Mouse (Mus musculus) bone marrow macrophage, adult 2 months (primary cell): ENCODE data around the gene Efcab12.

Source experiments
- CTCF ChIP-seq: IDR thresholded peaks from 2 replicates; pipeline ENCODE4 v1.5.1; 2012; ENCODE audit warnings: low read depth, mild to moderate bottlenecking, low read length, moderate library complexity
- POLR2A ChIP-seq: IDR thresholded peaks from 2 replicates; pipeline ENCODE4 v1.6.1; 2012; ENCODE audit warnings: mild to moderate bottlenecking, low read depth, low read length, borderline replicate concordance

- no peak for TF ChIP-seq CTCF
- no peak for TF ChIP-seq POLR2A
Observed at GRCm38 (mm10) chr6:115845006-115845405, 6.8 kb upstream of the Efcab12 start.
